Mouse (Mus musculus): ENCODE measurements around the gene Hdac7. TPM values are rescaled to one million over a fixed set of nuclear protein-coding genes. Genes with fewer than 3 reads are reported as not detected.
A peak's percentile ranks its signal among the peaks of the same experiment; 100 is the strongest.

Hdac7 gene
- total RNA-seq, 1 experiment from 2014 or later, result 6.5 TPM

DNA sequence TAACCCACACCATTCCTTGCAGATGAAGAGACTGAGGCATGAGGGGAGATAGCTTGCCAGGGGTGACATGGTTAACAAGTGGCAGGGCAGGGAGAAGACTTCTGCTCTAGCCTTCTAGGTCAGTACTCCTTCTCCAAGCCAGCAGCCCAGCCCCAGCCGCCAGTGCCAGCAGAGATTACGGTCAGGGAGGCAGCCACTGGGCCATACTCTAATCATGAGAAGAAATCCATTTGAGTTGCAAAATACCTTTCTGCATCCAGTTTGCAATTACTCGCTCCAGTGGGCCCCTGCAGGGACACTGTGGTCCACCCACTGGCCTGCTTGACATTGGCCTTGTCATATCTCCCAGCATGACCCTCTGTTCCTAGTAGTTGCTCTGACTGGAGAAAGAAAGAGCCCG is 5.9 kb downstream of the Hdac7 start:
- no peak for ATAC-seq (replicated peaks; ENCODE audit: insufficient number of reproducible peaks, low FRiP score, low TSS enrichment, poor library complexity, severe bottlenecking)

DNA sequence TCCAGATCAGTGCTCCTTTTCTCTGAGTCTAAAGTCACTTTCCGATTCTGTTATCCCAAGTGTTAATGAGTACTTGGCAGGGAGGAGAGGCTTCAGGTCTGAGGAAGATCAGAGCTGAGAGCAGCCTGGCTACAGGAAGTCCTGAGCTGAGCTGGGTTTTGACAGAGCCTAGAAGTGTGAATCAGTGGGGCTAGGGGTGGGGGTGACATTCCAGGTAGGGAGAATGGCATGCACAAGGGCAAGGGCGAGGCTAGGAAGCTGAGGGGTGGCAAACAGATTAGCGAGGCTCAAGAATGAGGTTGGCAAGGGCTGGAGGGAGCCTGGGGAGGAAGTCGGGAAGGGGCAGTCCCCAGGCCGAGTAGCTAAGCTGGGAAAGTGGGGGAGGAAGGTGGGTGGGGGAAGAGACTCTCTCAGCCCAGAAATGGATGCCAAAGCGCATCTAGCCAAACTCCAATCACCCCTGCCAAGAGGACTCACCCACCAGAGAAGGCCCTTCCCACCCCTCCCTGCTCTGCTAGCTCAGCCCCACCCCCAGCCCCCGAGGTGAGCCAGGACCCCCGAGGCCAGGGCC is 6.7 kb downstream of the Hdac7 start:
- ATAC-seq (replicated peaks; ENCODE audit: insufficient number of reproducible peaks, low FRiP score, low TSS enrichment, poor library complexity, severe bottlenecking), result no peak

- no peak for ATAC-seq (replicated peaks; ENCODE audit: insufficient number of reproducible peaks, low FRiP score, low TSS enrichment, poor library complexity, severe bottlenecking)
Observed at GRCm38 (mm10) chr15:97836894-97837247, 7.4 kb downstream of the Hdac7 start.

GRCm38 (mm10) chr15:97836153-97836893 is 8.0 kb downstream of the Hdac7 start:
- no peak for ATAC-seq (replicated peaks; ENCODE audit: insufficient number of reproducible peaks, low FRiP score, low TSS enrichment, poor library complexity, severe bottlenecking)

- no peak for ATAC-seq (replicated peaks; ENCODE audit: insufficient number of reproducible peaks, low FRiP score, low TSS enrichment, poor library complexity, severe bottlenecking)
Observed at GRCm38 (mm10) chr15:97832764-97833479, 11.4 kb downstream of the Hdac7 start.

GRCm38 (mm10) chr15:97831987-97832640 is 12.2 kb downstream of the Hdac7 start:
- no peak for ATAC-seq (replicated peaks; ENCODE audit: insufficient number of reproducible peaks, low FRiP score, low TSS enrichment, poor library complexity, severe bottlenecking)

GRCm38 (mm10) chr15:97831242-97831986 is 12.9 kb downstream of the Hdac7 start:
- ATAC-seq (replicated peaks; ENCODE audit: insufficient number of reproducible peaks, low FRiP score, low TSS enrichment, poor library complexity, severe bottlenecking), result no peak

DNA sequence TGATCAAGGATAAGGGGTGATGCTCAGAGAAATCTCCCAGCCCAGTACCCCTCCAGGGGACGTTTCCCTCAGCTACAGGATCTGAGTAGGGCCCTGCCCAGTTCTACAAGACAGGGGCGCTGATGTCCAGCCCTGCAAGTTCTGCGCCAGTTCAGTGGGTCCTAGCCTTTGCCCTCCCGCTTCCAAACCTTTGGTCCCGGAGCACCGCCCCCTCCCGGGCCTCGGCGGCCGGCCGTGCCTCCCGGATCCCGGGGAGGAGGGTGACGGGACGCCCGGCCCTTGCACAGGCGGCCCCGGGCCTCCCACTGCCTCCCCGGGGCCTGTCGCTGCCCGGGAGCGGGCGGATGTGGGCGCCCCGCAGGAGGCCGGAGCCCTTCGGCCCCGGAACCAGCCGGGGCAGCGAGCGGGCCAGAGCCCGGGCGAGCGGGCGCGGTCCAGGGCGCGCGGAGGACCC is 13.5 kb downstream of the Hdac7 start:
- no peak for ATAC-seq (replicated peaks; ENCODE audit: insufficient number of reproducible peaks, low FRiP score, low TSS enrichment, poor library complexity, severe bottlenecking)

DNA sequence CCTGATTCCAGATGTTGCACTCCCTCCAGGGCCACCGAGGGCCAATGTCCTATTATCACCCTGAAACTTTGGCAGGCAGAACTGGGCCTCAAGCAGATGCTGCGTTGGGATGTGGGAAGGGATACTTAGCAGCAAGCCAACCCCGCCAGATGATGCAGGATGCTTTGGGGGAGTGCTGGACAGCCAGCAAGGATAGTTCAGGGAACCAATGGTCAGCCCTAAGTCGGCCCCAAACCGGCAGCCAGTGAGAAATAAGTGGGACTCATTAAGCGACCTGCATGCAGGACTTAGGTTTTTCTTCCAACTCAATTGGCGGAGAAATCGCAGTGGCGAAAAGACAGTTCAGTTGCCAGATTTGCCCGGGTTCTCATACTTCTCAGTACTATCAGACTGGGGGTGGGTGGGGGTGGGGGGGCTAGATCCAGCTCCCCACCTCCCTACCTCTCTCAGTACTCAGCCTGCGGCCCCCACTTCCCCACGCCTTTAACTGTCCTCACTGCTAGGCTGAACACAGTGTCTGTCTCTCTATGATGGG is 14.0 kb downstream of the Hdac7 start:
- ATAC-seq (replicated peaks; ENCODE audit: insufficient number of reproducible peaks, low FRiP score, low TSS enrichment, poor library complexity, severe bottlenecking), result no peak

DNA sequence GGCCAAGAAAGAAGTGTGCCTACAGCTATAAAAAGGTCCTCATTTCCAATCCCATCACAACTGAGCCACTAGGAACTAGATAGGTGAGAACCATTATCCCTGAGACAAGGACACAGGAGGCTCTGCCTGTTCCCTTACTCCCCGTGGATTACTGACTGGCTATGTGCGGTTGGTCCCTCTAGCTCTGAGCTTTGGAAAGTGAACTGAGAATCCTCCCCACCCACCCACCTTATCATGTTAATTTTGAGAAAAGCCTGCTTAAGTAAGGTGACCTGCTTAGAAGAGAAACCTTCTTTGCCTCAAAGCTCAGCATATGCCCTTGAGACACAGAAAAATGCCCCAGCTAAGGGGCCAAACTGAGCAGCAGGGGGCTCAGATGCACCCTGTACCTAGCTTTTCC is 14.9 kb downstream of the Hdac7 start:
- no peak for ATAC-seq (replicated peaks; ENCODE audit: insufficient number of reproducible peaks, low FRiP score, low TSS enrichment, poor library complexity, severe bottlenecking)

DNA sequence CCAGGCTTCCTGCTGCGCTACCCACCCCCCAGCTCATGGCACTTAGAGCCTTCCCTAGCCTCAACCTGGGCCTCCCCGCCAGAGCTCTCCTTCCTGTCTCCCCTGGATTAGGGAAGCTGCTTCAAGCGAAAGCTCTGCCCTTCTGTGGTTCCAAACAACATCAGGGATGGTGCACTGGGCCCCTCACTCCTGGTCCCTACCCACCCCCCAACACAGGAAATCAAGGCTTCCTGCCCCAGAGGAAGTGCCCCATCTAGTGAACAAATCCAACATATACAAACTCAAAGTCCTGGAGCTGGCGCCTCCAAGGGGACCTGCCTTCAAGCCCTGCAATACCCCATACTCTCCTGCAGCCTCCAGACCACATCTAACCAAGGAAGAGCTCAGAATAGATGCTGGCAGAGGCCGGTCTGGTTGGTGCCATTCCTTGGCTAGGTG is 15.4 kb downstream of the Hdac7 start:
- ATAC-seq (replicated peaks; ENCODE audit: insufficient number of reproducible peaks, low FRiP score, low TSS enrichment, poor library complexity, severe bottlenecking), result no peak

DNA sequence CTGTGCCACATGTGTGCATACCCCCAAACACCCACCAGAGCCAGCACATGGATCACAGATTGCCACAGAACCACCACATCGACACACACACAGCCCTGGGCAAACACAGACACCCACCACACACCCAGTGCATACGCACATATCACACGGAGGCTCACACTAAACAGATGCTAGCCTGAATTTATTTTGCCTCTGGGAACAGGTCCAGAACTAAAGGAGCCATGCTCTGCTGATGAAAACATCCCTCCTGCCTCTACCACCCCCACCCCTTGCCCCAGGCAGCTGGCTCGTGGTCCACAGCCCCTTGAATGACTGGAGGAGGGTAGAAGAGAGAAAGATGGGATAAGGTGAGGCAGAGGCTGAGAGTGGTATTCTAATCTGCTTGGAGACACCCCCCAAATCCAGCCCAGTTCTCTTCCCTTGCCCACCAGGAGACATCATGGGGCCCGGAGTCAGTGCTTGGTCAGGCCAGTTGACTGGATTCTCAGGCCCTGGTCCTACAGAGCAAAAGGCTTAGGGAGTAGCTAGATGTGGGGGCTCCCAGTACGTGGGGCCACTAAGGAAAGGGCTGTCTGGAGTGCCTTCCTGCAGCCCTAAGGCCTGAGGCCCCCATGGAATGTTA is 16.0 kb downstream of the Hdac7 start:
- ATAC-seq (replicated peaks; ENCODE audit: insufficient number of reproducible peaks, low FRiP score, low TSS enrichment, poor library complexity, severe bottlenecking), result no peak

- no peak for ATAC-seq (replicated peaks; ENCODE audit: insufficient number of reproducible peaks, low FRiP score, low TSS enrichment, poor library complexity, severe bottlenecking)
Observed at GRCm38 (mm10) chr15:97827401-97827800, 16.9 kb downstream of the Hdac7 start.

GRCm38 (mm10) chr15:97826588-97827261 is 17.6 kb downstream of the Hdac7 start:
- ATAC-seq (replicated peaks; ENCODE audit: insufficient number of reproducible peaks, low FRiP score, low TSS enrichment, poor library complexity, severe bottlenecking), result no peak

GRCm38 (mm10) chr15:97825941-97826587 is 18.2 kb downstream of the Hdac7 start:
- no peak for ATAC-seq (replicated peaks; ENCODE audit: insufficient number of reproducible peaks, low FRiP score, low TSS enrichment, poor library complexity, severe bottlenecking)

GRCm38 (mm10) chr15:97825071-97825940 is 19.0 kb downstream of the Hdac7 start:
- ATAC-seq (replicated peaks; ENCODE audit: insufficient number of reproducible peaks, low FRiP score, low TSS enrichment, poor library complexity, severe bottlenecking), result peak; percentile 85
